Mouse (Mus musculus) megakaryocyte, adult 5-6 weeks (primary cell): ENCODE data around the gene Chpf2. TPM values are rescaled to one million over a fixed set of nuclear protein-coding genes. Genes with fewer than 3 reads are reported as not detected.

ENCODE experiments used
- ATAC-seq: 2 replicates; pipeline ENCODE4 v1.8.0; 2016; ENCODE audit warnings: mild to moderate bottlenecking, inconsistent platforms; ENCODE audit not compliant: poor library complexity, severe bottlenecking
- total RNA-seq, 2 experiments: library from RNA; stranded (forward) in 1 of 2; stranded (reverse) in 1 of 2; fragments of 153-499, 151-499 nt in 1 of 2; fragments of 221-1000, 200-1000 nt in 1 of 2; gene quantifications; 2 replicates each; pipeline versions ENCODE4 v1.2.3 to v1.2.4; 2015 to 2017

The Chpf2 gene
- total RNA-seq, 2 experiments from 2014 or later, result 5.1 to 11.3 TPM

- ATAC-seq, result no peak
Measured at GRCm38 (mm10) chr5:24635093-24635492, 48.6 kb downstream of the Chpf2 start.

DNA sequence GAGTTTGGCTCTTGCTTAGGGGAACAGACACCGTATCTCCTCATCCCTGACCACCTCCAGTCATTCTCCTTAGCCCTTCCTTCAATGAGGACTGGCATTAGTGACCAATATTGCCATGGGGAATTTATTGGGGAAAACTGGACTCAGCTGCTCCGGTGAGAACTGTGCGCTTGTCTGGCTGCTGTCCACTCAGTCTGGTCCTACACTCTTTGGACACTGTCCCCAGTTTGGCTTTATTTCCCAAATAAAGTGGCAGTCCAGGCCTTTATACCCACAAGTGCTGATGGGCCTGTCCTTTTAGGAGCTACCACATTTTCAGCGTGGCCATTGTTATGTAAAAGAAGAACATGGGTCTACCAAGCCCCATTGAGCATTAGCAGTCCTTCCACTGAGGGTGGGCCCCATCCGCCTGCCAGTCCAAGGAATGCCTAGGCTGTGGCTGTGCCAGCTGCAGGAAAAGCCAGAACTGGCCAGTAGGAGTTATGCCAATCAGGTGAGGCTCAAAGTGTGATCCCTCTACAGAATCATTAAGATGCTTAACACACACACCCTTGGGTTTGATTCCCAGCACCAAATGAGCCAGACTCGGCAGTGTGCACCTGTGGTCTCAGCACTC, 49.1 kb downstream of the Chpf2 start:
- ATAC-seq, result no peak

DNA sequence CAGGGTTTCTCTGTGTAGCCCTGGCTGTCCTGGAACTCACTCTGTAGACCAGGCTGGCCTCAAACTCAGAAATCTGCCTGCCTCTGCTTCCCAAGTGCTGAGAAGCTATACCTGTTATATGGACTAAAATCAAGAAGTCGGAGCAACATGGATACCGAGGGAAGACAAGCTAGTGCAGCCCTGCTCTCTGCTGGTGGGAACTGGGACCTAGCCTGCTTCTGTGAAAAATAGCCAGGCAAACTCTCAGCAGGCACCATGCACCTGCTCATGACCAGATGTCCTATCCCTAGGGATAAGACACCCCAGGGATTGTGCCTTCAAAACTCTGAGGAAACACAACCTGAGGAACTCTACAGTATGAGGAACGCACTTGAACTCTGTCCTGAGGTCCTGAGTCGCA, 50.4 kb downstream of the Chpf2 start:
- ATAC-seq, result no peak

DNA sequence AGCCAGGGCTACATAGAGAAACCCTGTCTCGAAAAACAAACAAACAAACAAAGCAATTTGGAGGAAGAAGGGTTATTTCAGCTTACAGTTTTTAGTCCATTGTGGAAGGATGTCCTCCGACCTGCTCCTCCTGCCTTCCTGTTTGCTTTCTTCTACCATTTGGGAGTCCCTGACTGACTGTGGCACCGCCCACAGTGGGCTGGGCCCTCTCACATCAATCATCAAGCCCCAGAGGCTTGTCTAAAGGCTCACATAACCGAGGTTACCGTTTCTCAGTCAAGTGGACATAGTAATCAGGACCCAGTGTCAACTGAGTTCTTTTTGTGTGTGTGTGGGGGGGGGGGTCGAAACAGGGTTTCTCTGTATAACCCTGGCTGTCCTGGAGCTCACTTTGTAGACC, 51.6 kb downstream of the Chpf2 start:
- ATAC-seq, result no peak

- ATAC-seq, result no peak
Measured at GRCm38 (mm10) chr5:24639081-24639480, 52.5 kb downstream of the Chpf2 start.

Other genes starting within 250 kb of the Chpf2 start
- not detected in 2 replicates for gene Kcnh2, start 235.1 kb upstream of the Chpf2 start, total RNA-seq (2015)
- gene Kcnh2, start 235.1 kb upstream of the Chpf2 start, total RNA-seq (2017), result not detected in 2 replicates
- 0.05 and 0.25 TPM in 2 replicates for gene Nos3, start 221.9 kb upstream of the Chpf2 start, total RNA-seq (2015)
- gene Nos3, start 221.9 kb upstream of the Chpf2 start, total RNA-seq (2017), result 0.16 and 0.29 TPM in 2 replicates
- 0.33 and 0.50 TPM in 2 replicates for gene Atg9b, start 194.6 kb upstream of the Chpf2 start, total RNA-seq (2015)
- 2.2 and 2.7 TPM in 2 replicates for gene Atg9b, start 194.6 kb upstream of the Chpf2 start, total RNA-seq (2017)
- 9.3 and 13.9 TPM in 2 replicates for gene Abcb8, start 193.1 kb upstream of the Chpf2 start, total RNA-seq (2015)
- gene Abcb8, start 193.1 kb upstream of the Chpf2 start, total RNA-seq (2017), result 3.3 and 5.6 TPM in 2 replicates
- not detected in 2 replicates for gene Asic3, start 173.3 kb upstream of the Chpf2 start, total RNA-seq (2015)
- gene Asic3, start 173.3 kb upstream of the Chpf2 start, total RNA-seq (2017), result not detected in 2 replicates
- 18.2 and 27.5 TPM in 2 replicates for gene Cdk5, start 163.2 kb upstream of the Chpf2 start, total RNA-seq (2015)
- gene Cdk5, start 163.2 kb upstream of the Chpf2 start, total RNA-seq (2017), result 16.9 and 18.2 TPM in 2 replicates
- 17.2 and 19.9 TPM in 2 replicates for gene Slc4a2, start 162.9 kb upstream of the Chpf2 start, total RNA-seq (2015)
- 34.2 and 40.0 TPM in 2 replicates for gene Slc4a2, start 162.9 kb upstream of the Chpf2 start, total RNA-seq (2017)
- gene Fastk, start 141.5 kb upstream of the Chpf2 start, total RNA-seq (2015), result 33.4 and 42.2 TPM in 2 replicates
- gene Fastk, start 141.5 kb upstream of the Chpf2 start, total RNA-seq (2017), result 21.7 and 22.3 TPM in 2 replicates
- gene Tmub1, start 138.9 kb upstream of the Chpf2 start, total RNA-seq (2015), result 11.3 and 13.4 TPM in 2 replicates
- gene Tmub1, start 138.9 kb upstream of the Chpf2 start, total RNA-seq (2017), result 11.7 and 20.9 TPM in 2 replicates
- gene Agap3, start 134.6 kb upstream of the Chpf2 start, total RNA-seq (2015), result 12.1 and 14.2 TPM in 2 replicates
- 19.7 and 23.9 TPM in 2 replicates for gene Agap3, start 134.6 kb upstream of the Chpf2 start, total RNA-seq (2017)
- gene Gbx1, start 59.5 kb upstream of the Chpf2 start, total RNA-seq (2015), result not detected in 2 replicates
- gene Gbx1, start 59.5 kb upstream of the Chpf2 start, total RNA-seq (2017), result not detected in 2 replicates
- not detected in 2 replicates for gene Asb10, start 45.8 kb upstream of the Chpf2 start, total RNA-seq (2015)
- not detected in 2 replicates for gene Asb10, start 45.8 kb upstream of the Chpf2 start, total RNA-seq (2017)
- not detected in 2 replicates for gene 4931409K22Rik, start 29.9 kb upstream of the Chpf2 start, total RNA-seq (2015)
- not detected in 2 replicates for gene 4931409K22Rik, start 29.9 kb upstream of the Chpf2 start, total RNA-seq (2017)
- 18.1 and 24.0 TPM in 2 replicates for gene Abcf2, start 9.3 kb upstream of the Chpf2 start, total RNA-seq (2015)
- gene Abcf2, start 9.3 kb upstream of the Chpf2 start, total RNA-seq (2017), result 53.7 and 54.5 TPM in 2 replicates
- gene Smarcd3, start 37.7 kb downstream of the Chpf2 start, total RNA-seq (2015), result not detected in 2 replicates
- gene Smarcd3, start 37.7 kb downstream of the Chpf2 start, total RNA-seq (2017), result 0.07 TPM in 1 of 2 replicates, not detected in the other
- gene Nub1, start 98.8 kb downstream of the Chpf2 start, total RNA-seq (2015), result 38.3 and 39.9 TPM in 2 replicates
- gene Nub1, start 98.8 kb downstream of the Chpf2 start, total RNA-seq (2017), result 61.5 and 67.3 TPM in 2 replicates
- gene Wdr86, start 144.0 kb downstream of the Chpf2 start, total RNA-seq (2015), result 0.18 TPM in 1 of 2 replicates, not detected in the other
- gene Wdr86, start 144.0 kb downstream of the Chpf2 start, total RNA-seq (2017), result 0.12 and 0.55 TPM in 2 replicates
- 2.3 and 3.7 TPM in 2 replicates for gene Crygn, start 171.3 kb downstream of the Chpf2 start, total RNA-seq (2015)
- not detected in 2 replicates for gene Crygn, start 171.3 kb downstream of the Chpf2 start, total RNA-seq (2017)